Comparison of ENCODE assay signal across 17 mouse cellular contexts in the genomic region with DNA sequence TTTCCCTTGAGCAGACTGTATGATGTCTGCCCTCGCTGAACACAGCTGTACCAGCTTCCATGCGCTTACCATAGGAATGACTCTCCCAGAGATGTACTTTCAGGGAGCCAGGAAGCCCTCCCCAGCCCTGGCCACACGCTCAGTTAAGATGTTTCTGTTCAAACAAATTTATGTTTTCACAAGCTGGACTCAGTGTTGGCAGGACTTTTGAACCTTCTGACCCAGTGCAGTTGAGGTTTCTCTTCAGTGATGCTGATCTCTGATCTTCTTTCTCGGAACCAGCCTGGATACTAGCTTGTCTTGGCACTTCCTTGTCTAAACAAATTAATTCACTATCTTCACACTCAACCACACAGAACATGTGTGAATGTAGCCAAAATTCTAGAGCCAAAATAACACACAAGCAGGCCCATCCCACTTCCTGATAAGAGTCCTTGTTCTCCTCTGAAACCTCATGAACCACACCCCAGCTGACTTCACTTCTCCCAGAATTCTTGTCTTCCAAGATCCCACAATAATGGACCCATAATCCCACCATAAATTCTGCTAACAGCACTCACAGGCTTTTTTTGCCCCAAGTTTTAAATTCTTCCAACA. TPM values are rescaled to one million over a fixed set of nuclear protein-coding genes. Genes with fewer than 3 reads are reported as not detected.
A peak's percentile ranks its signal among the peaks of the same experiment; 100 is the strongest.
DNase-seq lines count a peak whose midpoint lies in the region; ATAC-seq lines count a peak whose summit lies in the region.
"Had no signal": no experiment of that assay in that cellular context is flagged by ENCODE, and none has a peak within 500 bp of the region (broad histone marks: within the 10 kb centered on the region; RNA-seq: fewer than 3 reads in every experiment).

No protein-coding gene starts in this region.

- no peak overlapping the region for H3K4me2 ChIP-seq in heart, embryonic 12.5 days
- no peak overlapping the region for H3K4me2 ChIP-seq in intestine, embryonic 15.5 days (replicated peaks)
- H3K4me2 ChIP-seq: liver, embryonic 15.5 days; neural tube, embryonic 13.5 days had no signal

- H3K36me3 ChIP-seq in heart, embryonic 12.5 days, result no peaks in the 10 kb centered on the region
- H3K36me3 ChIP-seq in intestine, embryonic 15.5 days, result no peaks in the 10 kb centered on the region
- H3K36me3 ChIP-seq: embryonic facial prominence, embryonic 10.5 days; limb, embryonic 10.5 days; liver, embryonic 15.5 days; neural tube, embryonic 13.5 days had no signal

- H3K27ac ChIP-seq in heart, embryonic 12.5 days (ENCODE audit: poor library complexity, severe bottlenecking), result no peak overlapping the region
- peak overlapping the region; percentile 75 for H3K27ac ChIP-seq in brown adipose tissue, adult 24 weeks (replicated peaks; ENCODE audit: low read depth, low read length)
- 0 out of 2 replicates have a peak overlapping the region, but pooled peaks have one; percentile 15 for H3K27ac ChIP-seq in intestine, embryonic 15.5 days
- H3K27ac ChIP-seq: embryonic facial prominence, embryonic 10.5 days; limb, embryonic 10.5 days; liver, embryonic 15.5 days; neural tube, embryonic 13.5 days had no signal

- peak; percentile 80 for DNase-seq in heart, adult 9 months (ENCODE audit: low spot score in 2 of 2)
- peak; percentile 40 for DNase-seq in lung, postnatal 25 days (ENCODE audit: low spot score)
- DNase-seq in cerebellum, adult 9-11 months, result no peak
- DNase-seq in spleen, adult 18-20 months, result no peak
- DNase-seq in ovary, postnatal 36 days (ENCODE audit: low spot score), result no peak
- DNase-seq: cerebellum, adult 9-10 months; retina, postnatal 1 day; thymus, adult 2 months had no signal

- WGBS in heart, embryonic 12.5 days, result 61% methylated on average over 4 of the region's 4 CpGs
- WGBS in intestine, embryonic 15.5 days, result 41% methylated on average over 4 of the region's 4 CpGs

- H3K27me3 ChIP-seq in heart, embryonic 12.5 days (replicated peaks), result no peaks in the 10 kb centered on the region
- H3K27me3 ChIP-seq in intestine, embryonic 15.5 days (replicated peaks), result no peaks in the 10 kb centered on the region
- H3K27me3 ChIP-seq: liver, embryonic 15.5 days; neural tube, embryonic 13.5 days had no signal

- H3K4me1 ChIP-seq in heart, embryonic 12.5 days (replicated peaks), result peaks cover 7% of the 10 kb centered on the region
- peaks cover 26% of the 10 kb centered on the region for H3K4me1 ChIP-seq in brown adipose tissue, adult 24 weeks (ENCODE audit: control insufficient read depth, insufficient read depth, insufficient read length, low read length)
- peaks cover 17% of the 10 kb centered on the region for H3K4me1 ChIP-seq in intestine, embryonic 15.5 days (replicated peaks)
- H3K4me1 ChIP-seq: liver, embryonic 15.5 days had no signal

- 0 out of 2 replicates have a peak, but pooled peaks cover 4% of the 10 kb centered on the region for H3K9me3 ChIP-seq in heart, embryonic 12.5 days (replicated peaks)
- no peaks in the 10 kb centered on the region for H3K9me3 ChIP-seq in intestine, embryonic 15.5 days
- H3K9me3 ChIP-seq: embryonic facial prominence, embryonic 10.5 days; limb, embryonic 10.5 days; liver, embryonic 15.5 days; neural tube, embryonic 13.5 days had no signal

- no peak overlapping the region for H3K4me3 ChIP-seq in heart, embryonic 12.5 days
- no peak overlapping the region for H3K4me3 ChIP-seq in brown adipose tissue, adult 24 weeks (ENCODE audit: insufficient read depth, low read depth, low read length)
- H3K4me3 ChIP-seq in intestine, embryonic 15.5 days (replicated peaks), result no peak overlapping the region
- H3K4me3 ChIP-seq: embryonic facial prominence, embryonic 10.5 days; limb, embryonic 10.5 days; liver, embryonic 15.5 days; neural tube, embryonic 13.5 days had no signal

- no peak for ATAC-seq in heart, embryonic 12.5 days (ENCODE audit: insufficient number of reproducible peaks, low FRiP score)
- ATAC-seq in intestine, embryonic 15.5 days, result peak; percentile 30; the same call in 1 of the 2 replicates
- ATAC-seq: activated CD4-positive, CD25-positive, alpha-beta regulatory T cell, adult 4 months; midbrain, embryonic 16.5 days had no signal

- H3K9ac ChIP-seq in heart, embryonic 12.5 days, result no peak overlapping the region
- H3K9ac ChIP-seq in intestine, embryonic 15.5 days, result no peak overlapping the region
- H3K9ac ChIP-seq: liver, embryonic 15.5 days; neural tube, embryonic 13.5 days had no signal

RNA-seq across cellular contexts. Expression of a gene that starts 22.6 kb away (rescaled TPM):
- polyA plus RNA-seq in heart, embryonic 12.5 days (2016; fragmentation: Nextera tagmentation; extraction: Ambion mirVana), result 3.6 and 3.9 TPM in 2 replicates
- 2.2 and 2.4 TPM in 2 replicates for polyA plus RNA-seq in brown adipose tissue, adult 24 weeks (2012; ENCODE audit: insufficient read depth, insufficient read length, missing spikeins)
- polyA plus RNA-seq in intestine, embryonic 15.5 days (2015; fragmentation: Nextera tagmentation; extraction: Ambion mirVana), result 44.5 and 46.3 TPM in 2 replicates

Comparison
In these comparisons a context has a peak if more than half of its experiments do, and no peak if none do; other contexts are left out.
1. DNase-seq: peak in heart, adult 9 months (2 of 2) and lung, postnatal 25 days (single experiment); none in cerebellum, adult 9-11 months (single experiment), spleen, adult 18-20 months (0 of 2) and ovary, postnatal 36 days (single experiment).